Mouse (Mus musculus): ENCODE results near the gene Timeless.
A peak's percentile ranks its signal among the peaks of the same experiment; 100 is the strongest.
"Not testable (repeated sequence)": the region's sequence is repeated elsewhere in the genome, so short reads cannot be mapped to it uniquely, and the experiment has no call there.

Gene Timeless

GRCm38 (mm10) chr10:128255925-128256324, 24.1 kb downstream of the Timeless start:
- DNase-seq (ENCODE audit: low spot score), result no peak

DNA sequence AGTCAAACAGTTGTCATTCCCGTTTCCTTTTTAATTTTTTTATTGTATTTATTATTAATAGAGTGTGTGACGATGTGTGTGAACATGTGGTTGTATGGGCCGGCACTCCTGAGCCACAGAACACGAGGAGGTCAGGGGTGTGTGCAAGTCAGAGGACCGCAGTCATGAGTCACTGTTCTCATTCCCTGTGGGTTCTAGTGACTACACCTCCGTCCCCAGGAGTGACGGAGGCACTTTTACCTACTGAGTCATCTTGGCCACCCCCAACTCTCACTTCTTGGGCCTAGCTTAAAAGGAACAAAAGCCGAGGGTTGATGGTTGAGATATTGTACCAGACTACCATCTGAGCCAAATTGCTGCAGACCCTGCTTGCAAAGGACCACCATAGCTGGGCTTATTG, 24.5 kb downstream of the Timeless start:
- no peak for DNase-seq (ENCODE audit: low spot score)

DNA sequence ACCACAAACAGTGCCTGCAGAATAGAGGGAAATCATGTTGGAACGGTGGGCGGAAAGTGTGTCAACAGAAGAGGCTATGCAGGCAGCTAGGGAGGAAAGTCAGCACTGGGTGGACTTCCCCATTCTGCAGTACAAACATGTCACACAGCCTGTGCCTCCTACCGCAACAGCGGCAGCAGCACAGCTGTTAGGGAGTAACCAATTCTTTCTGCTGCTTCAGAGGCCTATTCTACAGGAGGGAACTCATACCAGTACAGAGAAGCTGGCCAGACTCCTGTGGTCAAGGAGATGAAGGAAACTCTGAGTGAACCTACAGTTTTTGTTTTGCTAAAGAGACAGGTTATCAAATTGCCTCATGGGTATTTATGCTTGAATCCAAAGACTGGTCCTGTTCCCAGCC, 27.1 kb downstream of the Timeless start:
- DNase-seq (ENCODE audit: low spot score), result no peak

DNA sequence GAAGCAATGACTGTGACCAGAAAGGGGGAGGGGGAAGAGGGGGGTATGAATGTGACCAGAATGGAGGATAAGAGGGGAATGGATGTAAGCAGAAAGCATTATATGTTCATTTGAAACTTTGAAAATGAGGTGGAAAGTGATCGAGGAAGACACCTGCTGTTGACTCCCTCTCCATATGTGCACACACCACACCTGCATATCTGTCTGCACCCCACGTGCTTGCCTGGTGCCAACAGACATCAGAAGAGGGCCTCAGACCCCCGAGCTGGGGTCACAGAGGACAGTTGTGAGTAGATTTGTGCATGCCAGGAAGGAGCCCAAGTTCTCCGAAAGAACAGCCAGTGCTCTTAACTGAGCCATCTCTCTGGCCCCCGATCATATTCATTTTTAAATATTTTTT, 28.1 kb downstream of the Timeless start:
- no peak for DNase-seq (ENCODE audit: low spot score)

DNA sequence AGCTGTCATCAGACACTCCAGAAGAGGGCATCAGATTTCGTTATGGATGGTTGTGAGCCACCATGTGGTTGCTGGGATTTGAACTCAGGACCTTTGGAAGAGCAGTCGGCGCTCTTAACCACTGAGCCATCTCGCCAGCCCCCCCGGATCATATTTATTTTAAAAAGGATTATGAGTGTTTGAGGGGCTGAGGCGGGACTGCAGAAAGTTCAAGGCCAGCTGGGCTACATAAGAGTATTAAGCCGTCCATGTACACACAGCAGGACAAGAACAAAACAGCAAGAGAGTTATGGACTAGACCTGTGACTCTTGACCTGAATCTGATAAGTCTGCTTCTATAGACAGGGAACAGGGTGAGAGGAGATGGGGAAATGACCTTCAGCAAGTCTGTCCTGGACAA, 28.5 kb downstream of the Timeless start:
- DNase-seq (ENCODE audit: low spot score), result not testable (repeated sequence)

DNA sequence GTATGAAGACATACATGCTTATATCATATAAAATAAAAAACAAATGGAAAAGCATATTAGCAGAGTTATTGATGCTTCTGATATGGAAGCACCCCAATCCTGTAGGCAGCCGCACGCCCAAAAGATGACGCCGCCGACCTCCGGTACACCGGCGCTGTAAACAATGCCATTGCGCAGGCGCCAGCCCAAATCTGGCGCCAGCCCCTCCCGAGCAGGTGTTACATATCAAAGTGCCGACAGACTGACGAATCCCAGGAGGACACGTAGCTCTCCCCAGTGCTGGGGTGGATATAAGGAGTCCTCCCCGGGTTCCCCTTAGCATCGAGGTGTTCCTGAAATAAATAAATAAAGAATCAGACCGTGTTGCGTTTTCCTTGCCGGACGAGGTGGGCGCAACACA, 30.4 kb downstream of the Timeless start:
- no peak for DNase-seq (ENCODE audit: low spot score)

- no peak for DNase-seq (ENCODE audit: low spot score)
Observed at GRCm38 (mm10) chr10:128263393-128264310, 31.8 kb downstream of the Timeless start.

DNA sequence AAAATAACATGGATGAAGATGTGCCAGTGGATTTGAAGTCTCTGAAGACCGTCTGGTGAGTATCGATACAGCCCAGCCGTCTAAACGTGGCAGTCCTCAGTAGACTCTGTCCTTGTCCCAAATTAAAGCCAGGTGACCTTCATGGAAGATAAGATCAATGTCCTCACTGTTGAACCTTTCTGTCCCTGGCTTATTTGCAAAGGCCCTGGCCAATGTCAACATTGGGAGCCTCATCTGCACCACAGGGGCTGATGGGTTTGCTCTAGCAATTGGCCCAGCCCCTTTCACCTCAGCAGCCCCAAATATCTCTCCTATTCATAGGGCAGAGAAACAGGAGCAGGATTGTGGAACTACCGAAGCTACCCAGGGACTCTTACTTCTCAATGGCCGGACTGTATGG, 36.5 kb downstream of the Timeless start, which contains the start of gene Apof:
Gene Apof, plus strand, starts transcription at position 301 of the 400 bp plus-strand sequence.
- no peak for DNase-seq (ENCODE audit: low spot score)

DNA sequence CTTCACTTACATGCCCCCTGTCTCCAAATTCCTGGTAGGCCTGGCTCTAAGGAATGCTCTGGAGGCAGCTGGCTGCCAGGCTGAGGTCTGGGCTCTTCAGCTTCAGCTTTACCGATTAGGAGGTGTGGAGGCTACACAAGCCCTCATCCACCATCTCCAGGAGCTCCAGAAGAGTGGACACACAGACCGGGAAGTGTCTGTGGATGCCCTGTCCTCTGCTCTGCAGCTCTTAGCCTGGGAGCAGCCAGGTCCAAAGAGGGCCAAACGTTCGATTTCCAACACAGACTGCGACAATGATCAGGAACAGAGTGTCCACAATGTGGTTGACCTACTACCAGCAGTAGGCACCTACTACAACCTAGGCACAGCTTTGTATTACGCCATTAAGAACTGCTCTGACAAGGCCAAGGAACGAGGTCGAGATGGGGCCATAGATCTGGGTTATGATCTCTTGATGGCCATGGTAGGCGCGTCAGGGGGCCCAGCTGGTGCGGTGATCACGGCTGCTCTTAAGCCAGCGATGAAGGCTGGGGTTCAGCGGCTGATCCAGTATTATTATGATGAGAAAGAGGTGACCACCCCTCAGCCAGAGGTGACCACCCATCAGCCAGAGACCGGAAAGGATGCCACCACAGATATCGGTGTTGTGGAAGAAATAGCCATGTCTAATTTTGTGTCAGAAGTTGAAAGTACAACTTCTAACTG, 37.5 kb downstream of the Timeless start:
- DNase-seq (ENCODE audit: low spot score), result no peak

DNA sequence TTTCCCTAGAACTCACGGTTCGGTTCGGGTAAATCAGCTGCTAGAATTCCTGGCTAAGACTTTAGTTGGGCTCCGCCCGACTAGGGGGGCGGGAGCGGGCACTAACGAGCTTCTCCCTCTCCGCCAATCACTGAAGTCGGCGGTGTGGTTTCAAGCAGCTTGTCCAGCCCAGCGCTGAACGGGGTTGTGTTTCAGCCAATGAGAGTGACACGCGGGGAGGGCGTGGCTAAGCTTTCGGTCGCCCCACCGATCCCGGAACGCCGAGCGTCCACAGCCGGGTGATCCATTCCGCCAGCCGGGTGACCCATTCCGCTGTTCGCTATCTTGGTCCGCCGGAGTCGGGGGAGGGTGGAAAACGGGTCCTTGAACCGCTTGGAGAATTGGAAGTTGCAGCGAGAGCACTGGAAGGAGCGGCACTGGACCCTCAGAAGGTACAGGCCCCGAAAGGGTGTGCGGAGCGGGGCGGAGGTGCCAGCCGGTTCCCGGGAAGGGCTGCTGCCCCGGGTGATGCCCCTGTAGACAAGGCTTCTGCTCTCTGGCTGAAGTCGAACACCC, 38.5 kb downstream of the Timeless start, which contains the start of gene Stat2:
Gene Stat2, plus strand, starts transcription at position 273 of the 555 bp plus-strand sequence.
- DNase-seq (ENCODE audit: low spot score), result peak; percentile 96

GRCm38 (mm10) chr10:128270866-128271265, 39.0 kb downstream of the Timeless start:
- no peak for DNase-seq (ENCODE audit: low spot score)

- DNase-seq (ENCODE audit: low spot score), result no peak
Observed at GRCm38 (mm10) chr10:128271883-128272282, 40.0 kb downstream of the Timeless start.

DNA sequence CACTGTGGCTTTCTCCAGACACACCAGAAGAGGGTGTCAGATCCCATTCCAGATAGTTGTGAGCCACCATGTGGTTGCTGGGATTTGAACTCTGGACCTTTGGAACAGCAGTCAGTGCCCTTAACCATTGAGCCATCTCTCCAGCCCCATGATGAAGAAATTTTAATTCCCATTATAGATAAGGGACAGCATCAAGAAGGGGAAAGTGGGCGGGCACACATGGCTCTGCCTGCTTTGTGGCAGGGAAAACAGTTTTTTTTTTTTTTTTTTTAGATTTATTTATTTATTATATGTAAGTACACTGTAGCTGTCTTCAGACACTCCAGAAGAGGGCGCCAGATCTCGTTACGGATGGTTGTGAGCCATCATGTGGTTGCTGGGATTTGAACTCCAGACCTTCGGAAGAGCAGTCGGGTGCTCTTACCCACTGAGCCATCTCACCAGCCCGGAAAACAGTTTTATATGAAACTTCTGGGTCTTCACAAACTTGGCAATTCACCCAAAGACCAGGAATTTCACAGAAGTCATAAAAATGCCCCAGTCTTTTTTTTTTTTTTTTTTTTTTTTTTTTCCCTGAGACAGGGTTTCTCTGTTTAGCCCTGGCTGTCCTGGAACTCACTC, 41.1 kb downstream of the Timeless start:
- DNase-seq (ENCODE audit: low spot score), result not testable (repeated sequence)

- DNase-seq (ENCODE audit: low spot score), result not testable (repeated sequence)
Observed at GRCm38 (mm10) chr10:128275374-128275773, 43.5 kb downstream of the Timeless start.

- no peak for DNase-seq (ENCODE audit: low spot score)
Observed at GRCm38 (mm10) chr10:128278158-128278557, 46.3 kb downstream of the Timeless start.

DNA sequence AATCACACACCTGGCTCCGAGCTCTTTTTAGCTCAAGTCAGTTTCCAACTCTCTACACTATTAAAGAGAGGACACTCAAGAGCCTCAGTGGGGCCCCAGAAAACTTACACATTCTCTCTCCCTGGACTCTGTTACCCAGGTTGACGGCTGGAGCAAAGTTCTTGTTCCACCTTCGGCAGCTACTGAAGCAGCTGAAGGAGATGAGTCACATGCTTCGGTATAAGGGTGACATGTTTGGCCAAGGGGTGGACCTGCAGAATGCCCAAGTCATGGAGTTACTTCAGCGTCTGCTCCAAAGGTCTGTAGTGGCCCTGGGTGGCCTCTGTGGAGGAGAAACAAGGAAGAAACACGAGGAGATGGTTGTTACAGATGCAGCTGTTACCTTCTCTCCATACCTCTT, 49.1 kb downstream of the Timeless start:
- no peak for DNase-seq (ENCODE audit: low spot score)

DNA sequence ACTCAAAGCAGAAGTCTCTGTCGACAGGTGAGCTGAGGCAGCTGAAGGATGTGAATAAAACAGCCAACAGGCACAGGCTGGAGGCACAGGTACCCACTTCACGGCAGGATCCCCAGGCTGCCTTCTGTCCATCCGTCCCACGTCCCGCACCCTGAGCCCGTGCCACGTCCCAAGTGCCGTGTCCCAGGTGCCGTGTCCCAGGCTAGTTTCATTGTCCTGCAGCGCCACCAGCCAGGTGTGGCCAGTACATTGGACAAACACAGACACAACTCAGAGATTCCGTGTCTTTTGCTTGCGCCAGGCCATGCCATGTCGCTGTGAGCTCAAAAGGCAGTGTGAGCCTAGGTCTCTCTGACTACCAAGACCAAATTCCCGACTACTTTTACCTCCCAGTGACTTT, 49.8 kb downstream of the Timeless start:
- no peak for DNase-seq (ENCODE audit: low spot score)

DNA sequence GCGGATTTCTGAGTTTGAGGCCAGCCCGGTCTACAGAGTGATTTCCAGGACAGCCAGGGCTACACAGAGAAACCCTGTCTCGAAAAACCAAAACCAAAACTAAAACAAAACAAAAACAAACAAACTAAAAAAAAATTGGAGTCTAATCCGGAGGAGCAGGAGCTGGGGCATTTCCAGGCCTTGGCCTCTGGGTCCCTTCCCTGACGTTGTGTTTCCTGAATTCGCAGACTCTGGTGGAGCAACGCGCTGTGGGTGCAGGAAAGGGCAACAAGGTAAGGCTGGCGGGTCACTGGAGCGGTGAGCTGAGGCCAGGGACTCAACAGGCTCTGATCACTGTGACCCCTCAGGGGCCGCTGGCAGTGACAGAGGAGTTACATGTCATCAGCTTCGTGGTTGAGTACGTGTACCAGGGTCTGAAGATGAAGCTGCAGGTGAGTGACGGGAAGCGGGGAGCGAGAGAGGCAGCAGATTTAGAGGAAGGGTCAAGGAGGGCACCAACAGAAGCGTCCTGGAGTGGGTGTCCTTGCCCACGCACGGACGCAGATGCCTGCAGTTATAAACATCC, 51.1 kb downstream of the Timeless start:
- no peak for DNase-seq (ENCODE audit: low spot score)

DNA sequence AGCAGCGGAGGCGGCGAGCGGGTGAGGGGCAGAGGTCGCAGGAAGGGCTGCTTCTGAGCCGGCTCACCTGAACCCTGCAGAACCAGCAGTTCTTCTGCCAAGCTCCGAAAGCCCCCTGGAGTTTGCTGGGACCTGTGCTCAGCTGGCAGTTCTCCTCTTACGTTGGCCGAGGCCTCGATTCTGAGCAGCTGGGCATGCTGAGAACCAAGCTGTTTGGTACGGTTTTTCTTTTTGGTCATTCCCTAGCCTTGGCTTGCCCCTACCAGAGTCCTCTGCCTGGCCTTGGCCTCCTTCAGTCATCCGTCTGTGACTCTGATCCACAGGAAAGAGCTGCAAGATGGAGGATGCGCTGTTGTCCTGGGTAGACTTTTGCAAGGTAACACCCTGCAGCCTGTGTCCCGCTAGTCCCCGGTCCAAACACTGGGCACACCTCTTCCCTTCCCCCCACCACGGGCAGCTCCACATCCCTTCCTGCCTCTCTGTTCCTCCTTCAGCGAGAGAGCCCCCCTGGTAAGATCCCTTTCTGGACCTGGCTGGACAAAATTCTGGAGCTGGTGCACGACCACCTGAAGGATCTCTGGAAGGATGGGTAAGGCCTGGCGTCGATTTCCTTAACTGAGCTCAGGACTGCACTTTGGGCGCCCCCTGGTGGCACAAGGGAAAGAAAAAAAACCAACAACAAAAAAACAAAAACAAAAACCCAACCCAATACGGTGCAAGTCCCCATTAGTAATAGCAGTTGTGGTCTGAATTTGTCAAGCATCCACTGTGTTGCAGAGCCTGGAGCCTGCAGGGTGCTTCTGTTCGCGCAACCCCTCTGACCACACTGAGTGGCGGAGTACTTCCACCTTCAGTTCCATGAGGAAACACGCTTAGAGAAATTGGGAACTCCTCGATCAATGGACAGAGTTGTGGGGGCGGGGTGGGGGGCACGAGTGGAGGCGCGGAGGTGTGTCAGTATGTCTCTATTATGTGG, 52.0 kb downstream of the Timeless start:
- no peak for DNase-seq (ENCODE audit: low spot score)

- DNase-seq (ENCODE audit: low spot score), result not testable (repeated sequence)
Observed at GRCm38 (mm10) chr10:128290594-128290993, 58.7 kb downstream of the Timeless start.
